Mouse (Mus musculus): Measurements from ENCODE around the gene Myo9b.

The Myo9b gene

GRCm38 (mm10) chr8:71407441-71407840, 134.9 kb downstream of the Myo9b start:
- in situ Hi-C loops (cut with MboI, MseI) = loop anchor here (5.0 kb wide), 1 partner anchor 35 kb away; the partner anchor contains the start of gene Ocel1

GRCm38 (mm10) chr8:71408231-71408630, 135.7 kb downstream of the Myo9b start:
- in situ Hi-C loops (cut with MboI, MseI) = loop anchor here (5.0 kb wide), 1 partner anchor 36 kb away; the partner anchor contains the start of gene Ocel1
